Mouse (Mus musculus): Measurements from ENCODE around the gene Ptrh1. TPM values are rescaled to one million over a fixed set of nuclear protein-coding genes. Genes with fewer than 3 reads are reported as not detected.

The Ptrh1 gene
- total and polyA plus RNA-seq, 2 experiments from 2014 or later: 4.8 to 5.5 TPM

GRCm38 (mm10) chr2:32756674-32757055, 18.9 kb upstream of the Ptrh1 start:
- no peak for TF ChIP-seq CTCF (IDR thresholded peaks at IDR 0.05; ENCODE audit: low read depth)
- no peak for DNase-seq
- peak; percentile 10 for ATAC-seq
- Histone ChIP-seq H3K4me3 (ENCODE audit: low read depth, low read length) (0 out of 2 replicates have a peak overlapping the region, but pooled peaks have one; percentile 64), H3K27me3 (ENCODE audit: insufficient read depth, low read length) (no peaks in the 10 kb centered on the region), H3K36me3 (ENCODE audit: insufficient read depth) (peaks cover 50% of the 10 kb centered on the region), H3K9ac (no peak overlapping the region), H3K4me1 (ENCODE audit: insufficient read depth) (peaks cover 8% of the 10 kb centered on the region), H3K9me3 (ENCODE audit: low read length) (no peaks in the 10 kb centered on the region), H3K4me2 (ENCODE audit: low read depth) (no peak overlapping the region), H3K27ac (ENCODE audit: low read depth, low read length) (no peak overlapping the region)
- WGBS: 16% methylated on average over 5 of the region's 6 CpGs

GRCm38 (mm10) chr2:32757056-32757845, 18.3 kb upstream of the Ptrh1 start, which contains the start of gene Tor2a:
Gene Tor2a (plus strand): TSS chr2:32757234.
- Histone ChIP-seq H3K9me3 (ENCODE audit: low read length) (no peaks in the 10 kb centered on the region), H3K36me3 (ENCODE audit: insufficient read depth) (peaks cover 50% of the 10 kb centered on the region), H3K9ac (peak within 1 kb of the TSS; percentile 92), H3K4me3 (ENCODE audit: low read depth, low read length) (peak within 1 kb of the TSS; percentile 64), H3K4me2 (ENCODE audit: low read depth) (peak within 1 kb of the TSS; percentile 62), H3K27me3 (ENCODE audit: insufficient read depth, low read length) (no peaks in the 10 kb centered on the region), H3K4me1 (ENCODE audit: insufficient read depth) (peaks cover 8% of the 10 kb centered on the region), H3K27ac (ENCODE audit: low read depth, low read length) (peak within 1 kb of the TSS; percentile 89)
- peak; percentile 98 for ATAC-seq
- peak; percentile 94 for TF ChIP-seq CTCF (IDR thresholded peaks at IDR 0.05; ENCODE audit: low read depth)
- peak; percentile 98 for DNase-seq
- WGBS: 3% methylated on average over 64 of the region's 66 CpGs

- peak overlapping the region; percentile 62; the same call in 1 of the 2 replicates for H3K4me2 ChIP-seq (ENCODE audit: low read depth)
- no peak overlapping the region for H3K4me3 ChIP-seq (ENCODE audit: low read depth, low read length)
- H3K4me1 ChIP-seq (ENCODE audit: insufficient read depth): peaks cover 8% of the 10 kb centered on the region
- WGBS: 83% methylated on average over 8 of the region's 8 CpGs
- H3K27me3 ChIP-seq (ENCODE audit: insufficient read depth, low read length): no peaks in the 10 kb centered on the region
- no peak overlapping the region for H3K9ac ChIP-seq
- no peak for DNase-seq
- H3K9me3 ChIP-seq (ENCODE audit: low read length): no peaks in the 10 kb centered on the region
- no peak for TF ChIP-seq CTCF (IDR thresholded peaks at IDR 0.05; ENCODE audit: low read depth)
- no peak overlapping the region for H3K27ac ChIP-seq (ENCODE audit: low read depth, low read length)
- ATAC-seq: no peak
- H3K36me3 ChIP-seq (ENCODE audit: insufficient read depth): peaks cover 50% of the 10 kb centered on the region
Observed at GRCm38 (mm10) chr2:32758503-32758902, 17.1 kb upstream of the Ptrh1 start.

- Histone ChIP-seq H3K36me3 (ENCODE audit: insufficient read depth) (peaks cover 46% of the 10 kb centered on the region), H3K4me3 (ENCODE audit: low read depth, low read length) (no peak overlapping the region), H3K27ac (ENCODE audit: low read depth, low read length) (no peak overlapping the region), H3K9ac (no peak overlapping the region), H3K4me1 (ENCODE audit: insufficient read depth) (peaks cover 8% of the 10 kb centered on the region), H3K9me3 (ENCODE audit: low read length) (no peaks in the 10 kb centered on the region), H3K4me2 (ENCODE audit: low read depth) (no peak overlapping the region), H3K27me3 (ENCODE audit: insufficient read depth, low read length) (no peaks in the 10 kb centered on the region)
- DNase-seq (no peak), ATAC-seq (no peak)
- no peak for TF ChIP-seq CTCF (IDR thresholded peaks at IDR 0.05; ENCODE audit: low read depth)
- 88% methylated on average over 2 of the region's 2 CpGs for WGBS
Observed at GRCm38 (mm10) chr2:32759001-32759400, 16.6 kb upstream of the Ptrh1 start.

- WGBS: 89% methylated on average over 14 of the region's 14 CpGs
- no peak for TF ChIP-seq CTCF (IDR thresholded peaks at IDR 0.05; ENCODE audit: low read depth)
- Histone ChIP-seq H3K4me1 (ENCODE audit: insufficient read depth) (peaks cover 8% of the 10 kb centered on the region), H3K27me3 (ENCODE audit: insufficient read depth, low read length) (no peaks in the 10 kb centered on the region), H3K36me3 (ENCODE audit: insufficient read depth) (peaks cover 34% of the 10 kb centered on the region), H3K4me2 (ENCODE audit: low read depth) (no peak overlapping the region), H3K9me3 (ENCODE audit: low read length) (no peaks in the 10 kb centered on the region), H3K27ac (ENCODE audit: low read depth, low read length) (no peak overlapping the region), H3K9ac (no peak overlapping the region), H3K4me3 (ENCODE audit: low read depth, low read length) (no peak overlapping the region)
- ATAC-seq (no peak), DNase-seq (no peak)
Observed at GRCm38 (mm10) chr2:32761361-32761760, 14.2 kb upstream of the Ptrh1 start.

- Histone ChIP-seq H3K9ac (no peak overlapping the region), H3K9me3 (ENCODE audit: low read length) (no peaks in the 10 kb centered on the region), H3K27ac (ENCODE audit: low read depth, low read length) (no peak overlapping the region), H3K4me3 (ENCODE audit: low read depth, low read length) (no peak overlapping the region), H3K4me1 (ENCODE audit: insufficient read depth) (peaks cover 8% of the 10 kb centered on the region), H3K27me3 (ENCODE audit: insufficient read depth, low read length) (no peaks in the 10 kb centered on the region), H3K36me3 (ENCODE audit: insufficient read depth) (peaks cover 34% of the 10 kb centered on the region), H3K4me2 (ENCODE audit: low read depth) (no peak overlapping the region)
- TF ChIP-seq CTCF (IDR thresholded peaks at IDR 0.05; ENCODE audit: low read depth): no peak
- WGBS: 69% methylated on average over 4 of the region's 4 CpGs
- ATAC-seq (no peak), DNase-seq (no peak)
Observed at GRCm38 (mm10) chr2:32761859-32762258, 13.7 kb upstream of the Ptrh1 start.

GRCm38 (mm10) chr2:32763353-32763752, 12.2 kb upstream of the Ptrh1 start:
- 83% methylated on average over 3 of the region's 3 CpGs for WGBS
- H3K4me1 ChIP-seq (ENCODE audit: insufficient read depth): 0 out of 2 replicates have a peak, but pooled peaks cover under 1% of the 10 kb centered on the region

More at GRCm38 (mm10) chr2:32763353-32763752, 12.2 kb upstream of the Ptrh1 start:
- no peak for ATAC-seq
- H3K27me3 ChIP-seq (ENCODE audit: insufficient read depth, low read length): no peaks in the 10 kb centered on the region
- peaks cover 34% of the 10 kb centered on the region for H3K36me3 ChIP-seq (ENCODE audit: insufficient read depth)
- no peak overlapping the region for H3K4me3 ChIP-seq (ENCODE audit: low read depth, low read length)
- no peak overlapping the region for H3K4me2 ChIP-seq (ENCODE audit: low read depth)
- H3K9ac ChIP-seq: no peak overlapping the region
- H3K27ac ChIP-seq (ENCODE audit: low read depth, low read length): no peak overlapping the region
- no peaks in the 10 kb centered on the region for H3K9me3 ChIP-seq (ENCODE audit: low read length)
- no peak for DNase-seq
- TF ChIP-seq CTCF (IDR thresholded peaks at IDR 0.05; ENCODE audit: low read depth): peak; percentile 41

Data from forebrain, postnatal 0 days (tissue).